Mouse (Mus musculus): ENCODE data around the gene Acadvl.

The Acadvl gene

DNA sequence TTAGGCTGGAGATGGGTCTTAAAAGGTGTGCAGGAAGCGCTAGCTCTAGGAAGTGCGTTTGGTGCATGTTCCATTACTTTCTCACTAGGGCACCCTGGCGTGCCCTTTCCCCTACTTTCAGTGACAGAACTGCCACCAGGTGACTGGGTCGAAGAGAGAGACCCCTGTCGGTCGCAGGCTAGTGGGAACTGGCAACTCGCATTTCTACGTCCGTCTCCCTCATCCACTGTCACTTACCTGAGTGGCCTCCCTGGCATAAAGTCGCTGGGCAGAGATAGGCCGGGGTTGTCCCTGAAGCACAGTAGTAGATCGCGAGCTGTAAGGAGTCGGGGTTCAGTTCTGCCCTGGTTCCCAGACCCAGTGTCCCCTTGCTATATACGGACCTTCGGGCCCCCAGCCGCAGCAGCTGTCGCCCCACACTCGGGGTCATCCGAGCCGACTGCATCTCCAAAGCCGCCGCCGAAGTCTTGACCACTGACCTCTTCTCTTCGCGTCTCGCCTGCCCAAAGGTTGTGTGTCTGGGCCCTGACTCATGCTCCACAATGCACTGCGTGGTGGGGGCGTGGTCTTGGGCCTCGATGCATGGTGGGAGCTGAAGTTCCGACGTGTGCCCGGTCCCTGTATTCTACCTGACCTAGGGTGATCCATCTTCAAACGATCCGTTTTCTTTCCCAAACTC lies at the start of gene Acadvl:
Acadvl (minus strand) TSS at position 532 of the 679 bp plus-strand sequence.
- peak; percentile 52 to 65 for DNase-seq (ENCODE audit: low read depth in 1 of 2, low spot score in 2 of 2)

GRCm38 (mm10) chr11:70063053-70063452 lies 47.8 kb upstream of the Acadvl start:
- DNase-seq (ENCODE audit: low read depth in 1 of 2, low spot score in 2 of 2), result no peak

DNA sequence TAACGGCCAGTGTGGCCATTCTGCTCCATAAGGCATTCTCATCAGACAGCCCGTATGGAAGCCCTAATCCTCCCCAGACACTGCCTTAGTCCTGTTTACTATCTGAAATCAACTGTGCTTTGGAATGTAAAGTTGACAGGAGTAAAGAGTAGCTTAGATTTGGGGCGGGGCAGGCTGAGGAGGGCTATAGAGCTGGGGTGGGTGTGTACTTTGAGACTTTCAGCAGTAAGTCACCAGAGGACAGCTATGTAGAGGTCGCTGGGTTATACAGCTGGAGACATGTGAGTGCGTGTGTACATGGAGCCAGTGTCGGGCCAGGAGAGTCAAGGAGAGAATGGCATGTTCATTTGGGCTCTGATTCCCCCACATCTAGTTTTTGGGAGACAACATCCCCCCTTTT lies 44.7 kb upstream of the Acadvl start:
- DNase-seq (ENCODE audit: low read depth in 1 of 2, low spot score in 2 of 2), result no peak

- no peak for DNase-seq (ENCODE audit: low read depth in 1 of 2, low spot score in 2 of 2)
Measured at GRCm38 (mm10) chr11:70057805-70058204, 42.6 kb upstream of the Acadvl start.

- DNase-seq (ENCODE audit: low read depth in 1 of 2, low spot score in 2 of 2), result peak in 1 of 2 experiments; percentile 64
Measured at GRCm38 (mm10) chr11:70055618-70056214, 40.5 kb upstream of the Acadvl start.

DNA sequence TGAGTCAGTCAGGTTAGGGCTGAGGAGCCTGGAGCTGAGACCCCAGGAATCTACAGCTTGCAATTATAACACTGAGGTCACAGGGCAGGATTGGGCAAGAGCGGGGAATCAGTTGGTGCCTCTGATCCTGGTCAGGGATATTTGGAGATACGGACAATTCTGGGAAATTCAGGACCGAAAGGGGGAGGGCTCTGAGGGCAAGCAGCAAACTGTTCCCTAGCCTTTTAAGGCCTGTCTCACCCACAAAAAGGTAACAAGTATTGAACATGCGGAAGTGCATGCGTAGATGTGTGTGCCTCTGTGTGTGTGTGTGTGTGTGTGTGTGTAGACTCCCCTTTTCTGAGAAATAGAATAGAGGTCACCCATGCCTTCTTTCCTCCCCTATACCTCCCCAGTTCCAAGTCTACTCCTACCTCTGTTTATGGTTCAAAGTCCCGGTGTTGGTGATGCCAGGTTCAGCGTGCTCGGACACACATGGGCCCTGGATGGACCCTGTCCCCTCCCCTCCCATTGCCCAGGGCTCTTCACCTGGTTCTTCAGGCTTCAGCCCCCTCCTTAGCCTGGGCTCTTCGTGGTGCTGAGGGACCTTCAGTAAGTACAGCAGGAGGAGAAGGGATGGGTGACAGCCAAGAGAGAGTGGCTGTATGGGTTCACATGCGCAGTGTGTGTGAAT lies 38.8 kb upstream of the Acadvl start, which contains the start of gene Asgr1:
Asgr1 (plus strand) TSS at position 188 of the 673 bp plus-strand sequence.
- no peak for DNase-seq (ENCODE audit: low read depth in 1 of 2, low spot score in 2 of 2)

GRCm38 (mm10) chr11:70053156-70053555 lies 37.9 kb upstream of the Acadvl start:
- DNase-seq (ENCODE audit: low read depth in 1 of 2, low spot score in 2 of 2), result no peak

- DNase-seq (ENCODE audit: low read depth in 1 of 2, low spot score in 2 of 2), result no peak
Measured at GRCm38 (mm10) chr11:70049816-70050215, 34.6 kb upstream of the Acadvl start.

DNA sequence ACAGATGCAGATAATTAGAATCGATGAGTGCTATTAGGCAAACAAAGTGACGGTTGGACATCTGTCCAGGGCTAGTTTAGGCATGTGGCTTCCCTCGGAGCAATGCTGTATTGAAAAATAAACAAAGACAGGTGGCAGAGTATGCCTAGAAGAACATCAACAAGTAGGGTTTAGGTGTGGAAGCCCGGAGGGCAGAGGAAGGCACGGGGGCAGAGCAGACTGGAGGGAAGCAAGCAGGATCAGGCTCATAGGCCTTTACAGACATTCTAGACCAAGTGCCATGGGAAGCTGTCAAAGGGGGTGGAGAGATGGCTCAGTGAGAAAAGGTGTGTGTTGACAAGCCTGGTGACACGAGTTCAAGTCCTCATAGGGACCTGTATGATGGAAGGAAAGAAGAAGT lies 34.2 kb upstream of the Acadvl start:
- no peak for DNase-seq (ENCODE audit: low read depth in 1 of 2, low spot score in 2 of 2)

DNA sequence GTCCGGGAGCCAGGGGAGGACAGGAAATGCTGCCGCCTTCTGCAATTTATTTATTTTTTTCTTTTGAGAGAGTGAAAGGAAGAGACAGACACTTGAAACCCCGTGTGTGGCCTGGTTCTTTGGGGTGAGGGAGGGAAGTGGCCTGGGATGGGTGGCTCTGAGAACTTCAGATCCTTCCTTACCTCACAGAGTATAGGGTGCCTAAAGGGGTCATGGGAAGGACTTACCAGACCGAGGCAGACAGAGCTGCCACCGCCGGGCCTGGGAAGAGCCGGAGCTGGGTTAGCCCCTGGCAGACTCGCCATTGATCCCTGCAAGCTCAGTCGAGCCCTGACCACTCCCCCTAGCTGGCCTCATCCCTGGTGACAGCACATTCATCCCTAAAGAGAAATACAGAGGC lies 30.2 kb upstream of the Acadvl start:
- no peak for DNase-seq (ENCODE audit: low read depth in 1 of 2, low spot score in 2 of 2)

- no peak for DNase-seq (ENCODE audit: low read depth in 1 of 2, low spot score in 2 of 2)
Measured at GRCm38 (mm10) chr11:70043665-70044064, 28.5 kb upstream of the Acadvl start.

- no peak for DNase-seq (ENCODE audit: low read depth in 1 of 2, low spot score in 2 of 2)
Measured at GRCm38 (mm10) chr11:70042309-70043085, 27.3 kb upstream of the Acadvl start.

GRCm38 (mm10) chr11:70040184-70040583 lies 25.0 kb upstream of the Acadvl start:
- DNase-seq (ENCODE audit: low read depth in 1 of 2, low spot score in 2 of 2), result no peak

GRCm38 (mm10) chr11:70039631-70040030 lies 24.4 kb upstream of the Acadvl start:
- DNase-seq (ENCODE audit: low read depth in 1 of 2, low spot score in 2 of 2), result no peak

DNA sequence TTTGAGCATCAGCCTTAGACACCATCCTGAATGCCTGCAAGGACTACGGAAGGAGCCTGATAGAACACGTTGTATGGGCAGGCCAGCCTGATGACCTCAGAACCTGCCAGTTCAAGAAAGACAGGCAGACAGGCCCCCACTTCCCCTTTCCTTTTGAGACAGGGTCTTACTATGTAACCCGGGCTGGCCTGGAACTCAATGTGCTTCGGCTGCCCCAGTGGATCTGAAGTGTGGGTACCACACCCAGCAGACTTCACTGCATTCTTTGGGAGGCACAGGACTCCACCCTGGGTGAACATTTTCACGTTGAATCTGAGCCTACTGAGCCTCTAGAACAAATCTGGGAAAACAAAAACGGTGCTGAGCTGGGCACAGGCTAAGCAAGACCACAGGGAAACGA lies 23.0 kb upstream of the Acadvl start:
- no peak for DNase-seq (ENCODE audit: low read depth in 1 of 2, low spot score in 2 of 2)

- DNase-seq (ENCODE audit: low read depth in 1 of 2, low spot score in 2 of 2), result no peak
Measured at GRCm38 (mm10) chr11:70031321-70031670, 16.1 kb upstream of the Acadvl start.

DNA sequence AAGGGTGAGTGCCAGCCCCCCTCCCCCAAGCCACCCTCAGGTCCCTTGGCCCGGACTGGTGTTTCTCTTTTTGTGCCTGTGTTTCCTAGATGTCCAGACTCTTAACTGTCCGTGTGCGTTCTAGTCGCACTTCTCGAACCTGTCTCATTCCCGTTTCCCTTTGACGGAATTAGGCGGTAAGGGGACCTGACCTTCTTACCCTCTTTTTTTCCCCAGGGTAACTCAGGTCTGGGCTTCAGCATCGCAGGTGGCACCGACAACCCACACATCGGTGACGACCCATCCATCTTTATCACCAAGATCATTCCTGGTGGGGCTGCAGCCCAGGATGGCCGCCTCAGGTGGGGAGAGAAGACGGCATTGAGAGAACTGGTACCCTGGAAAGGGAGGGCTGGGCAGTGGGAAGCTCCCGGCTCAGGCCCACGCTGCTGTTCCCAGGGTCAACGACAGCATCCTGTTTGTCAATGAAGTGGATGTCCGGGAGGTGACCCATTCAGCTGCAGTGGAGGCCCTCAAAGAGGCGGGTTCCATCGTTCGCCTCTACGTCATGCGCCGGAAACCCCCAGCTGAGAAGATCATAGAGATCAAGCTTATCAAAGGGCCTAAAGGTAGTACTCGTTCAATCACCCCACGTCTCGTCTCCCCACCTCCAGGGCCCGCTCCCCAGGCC lies 15.6 kb upstream of the Acadvl start:
- no peak for DNase-seq (ENCODE audit: low read depth in 1 of 2, low spot score in 2 of 2)

DNA sequence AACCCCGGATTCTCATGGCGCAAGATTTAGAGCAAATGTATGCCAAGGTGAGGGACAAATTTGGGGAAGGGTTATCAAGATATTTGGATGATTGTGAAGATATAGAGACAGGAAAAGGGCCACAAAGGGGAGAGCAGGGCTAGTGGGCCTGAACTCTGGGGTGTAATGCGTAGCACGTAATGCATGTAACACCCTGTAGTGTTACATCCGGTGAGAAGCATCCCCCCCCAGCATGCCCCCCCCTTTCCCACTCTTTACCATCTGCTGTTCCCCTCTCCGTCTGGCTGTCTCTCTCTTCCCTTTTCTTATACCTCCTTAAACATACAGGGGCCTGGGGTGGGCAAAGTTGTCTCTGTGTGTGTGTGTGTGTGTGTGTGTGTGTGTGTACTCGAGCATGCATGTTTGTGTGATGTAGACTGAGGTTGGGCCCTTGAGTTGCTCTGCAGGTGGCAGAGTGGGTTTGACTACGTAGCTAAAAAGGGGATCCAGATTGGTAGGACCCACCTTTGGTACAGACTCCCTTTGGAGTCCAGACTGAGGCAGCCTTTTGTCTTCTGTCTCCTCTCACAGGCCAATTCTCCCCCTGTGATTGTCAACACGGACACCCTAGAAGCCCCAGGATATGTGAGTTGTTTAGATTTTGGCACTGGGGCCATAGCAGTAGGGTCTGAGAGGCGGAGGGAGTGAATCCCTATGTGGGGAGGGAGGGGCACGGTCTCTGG lies 14.8 kb upstream of the Acadvl start:
- DNase-seq (ENCODE audit: low read depth in 1 of 2, low spot score in 2 of 2), result no peak

DNA sequence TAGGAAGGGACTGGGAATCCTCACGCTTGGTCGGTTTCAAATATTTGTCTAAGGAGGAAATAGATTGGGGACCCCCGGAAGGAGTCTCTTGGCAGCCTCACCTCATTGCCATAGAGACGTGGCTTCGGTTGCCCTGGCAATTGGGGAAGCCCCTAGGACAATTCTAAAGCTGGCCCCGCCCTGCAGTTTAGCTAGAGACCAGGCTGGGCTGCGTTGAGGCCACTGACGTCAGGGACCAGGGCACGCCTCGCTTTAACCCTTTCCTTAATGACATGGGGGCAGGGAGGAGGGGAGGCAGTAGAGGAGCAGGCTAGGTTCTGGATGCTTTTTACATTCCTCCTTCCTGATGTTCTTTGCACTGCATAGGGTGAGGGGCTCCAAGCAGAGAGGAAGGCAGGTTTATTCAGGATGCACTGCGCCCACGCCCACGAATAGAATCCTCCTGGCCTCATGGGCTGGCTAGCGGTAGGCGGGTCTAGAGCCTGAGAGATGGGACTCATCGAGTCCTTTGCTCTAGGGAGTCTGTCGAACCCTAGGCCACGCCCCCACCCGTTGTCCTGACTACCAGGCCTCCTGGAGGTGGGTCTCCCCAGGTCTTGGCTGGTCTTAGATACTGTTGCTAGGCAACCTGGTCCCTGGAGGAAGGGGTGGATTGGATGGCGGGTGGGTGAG lies 14.1 kb upstream of the Acadvl start:
- DNase-seq (ENCODE audit: low read depth in 1 of 2, low spot score in 2 of 2), result peak in 1 of 2 experiments; percentile 55
